Mouse (Mus musculus) forebrain, embryonic 13.5 days (tissue): ENCODE data around the gene Tril. TPM values are rescaled to one million over a fixed set of nuclear protein-coding genes. Genes with fewer than 3 reads are reported as not detected.

ENCODE experiments used
- ATAC-seq: fragments of 200-750 bp; cut with Nextera tagmentation; 2 replicates; pipeline ENCODE4 v1.8.0; 2017
- H3K27ac ChIP-seq: fragments of 300-500 bp; sonication (generic); 2 replicates; pipeline ENCODE4 v1.5.1; 2015; ENCODE audit warnings: inconsistent platforms, mild to moderate bottlenecking, moderate library complexity
- H3K27me3 ChIP-seq: fragments of 300-500 bp; sonication (generic); 2 replicates; pipeline ENCODE4 v1.6.1; 2015; ENCODE audit warnings: mild to moderate bottlenecking, inconsistent platforms
- H3K36me3 ChIP-seq: fragments of 300-500 bp; sonication (generic); 2 replicates; pipeline ENCODE4 v1.6.1; 2015; ENCODE audit warnings: mild to moderate bottlenecking, inconsistent platforms; ENCODE audit not compliant: poor library complexity, severe bottlenecking
- H3K4me1 ChIP-seq: fragments of 300-500 bp; sonication (generic); 2 replicates; pipeline ENCODE4 v1.6.1; 2015; ENCODE audit warnings: inconsistent platforms
- H3K4me2 ChIP-seq: fragments of 300-500 bp; sonication (generic); 2 replicates; pipeline ENCODE4 v1.6.1; 2015; ENCODE audit warnings: inconsistent platforms, mild to moderate bottlenecking, moderate library complexity
- H3K4me3 ChIP-seq: fragments of 300-500 bp; sonication (generic); 2 replicates; pipeline ENCODE4 v1.5.1; 2015; ENCODE audit warnings: mild to moderate bottlenecking, inconsistent platforms
- H3K9ac ChIP-seq: fragments of 300-500 bp; sonication (generic); 2 replicates; pipeline ENCODE4 v1.6.1; 2015; ENCODE audit warnings: mild to moderate bottlenecking, inconsistent platforms
- H3K9me3 ChIP-seq: fragments of 300-500 bp; sonication (generic); replicated peaks from 2 replicates; pipeline ENCODE4 v1.6.1; 2016; ENCODE audit warnings: inconsistent platforms
- WGBS: fragments of 180-500 bp; shearing (Covaris S2); methylation state at CpG from one replicate; pipeline ENCODE4 v1.1.7; 2015; 5-methylcytosine and 5-hydroxymethylcytosine counted together
- polyA plus RNA-seq: library from polyadenylated mRNA; unstranded; fragments of >200 nt; fragmentation: Nextera tagmentation; extraction: Ambion mirVana; gene quantifications from 2 replicates; pipeline ENCODE4 v1.2.1, GENCODE M21; 2015

The Tril gene
- polyA plus RNA-seq, 1 experiment from 2014 or later = 5.6 TPM

- Histone ChIP-seq H3K27ac (no peak overlapping the region), H3K9ac (no peak overlapping the region), H3K36me3 (no peaks in the 10 kb centered on the region), H3K9me3 (no peaks in the 10 kb centered on the region), H3K27me3 (no peaks in the 10 kb centered on the region; the same call in 1 of the 2 replicates), H3K4me3 (no peak overlapping the region), H3K4me1 (peaks cover 3% of the 10 kb centered on the region; the same call in 1 of the 2 replicates), H3K4me2 (no peak overlapping the region)
- ATAC-seq = no peak
- WGBS = 41% methylated on average over 7 of the region's 7 CpGs
Measured at GRCm38 (mm10) chr6:53779526-53779925, 41.1 kb downstream of the Tril start.

GRCm38 (mm10) chr6:53778424-53778955, 42.1 kb downstream of the Tril start:
- Histone ChIP-seq H3K9ac (no peak overlapping the region), H3K4me2 (no peak overlapping the region), H3K4me3 (no peak overlapping the region), H3K9me3 (no peaks in the 10 kb centered on the region), H3K36me3 (no peaks in the 10 kb centered on the region), H3K4me1 (peaks cover 3% of the 10 kb centered on the region; the same call in 1 of the 2 replicates), H3K27ac (no peak overlapping the region), H3K27me3 (no peaks in the 10 kb centered on the region)
- WGBS = 88% methylated on average over 8 of the region's 8 CpGs
- no peak for ATAC-seq

GRCm38 (mm10) chr6:53768275-53768674, 52.4 kb downstream of the Tril start:
- H3K4me1 ChIP-seq = no peaks in the 10 kb centered on the region
- ATAC-seq = no peak
- H3K9me3 ChIP-seq = no peaks in the 10 kb centered on the region
- no peak overlapping the region for H3K9ac ChIP-seq
- whole genome bisulfite sequencing = 84% methylated on average over 4 of the region's 4 CpGs
- no peak overlapping the region for H3K27ac ChIP-seq
- H3K27me3 ChIP-seq = no peaks in the 10 kb centered on the region
- H3K36me3 ChIP-seq = no peaks in the 10 kb centered on the region
- H3K4me3 ChIP-seq = no peak overlapping the region
- no peak overlapping the region for H3K4me2 ChIP-seq

GRCm38 (mm10) chr6:53766243-53766915, 54.3 kb downstream of the Tril start:
- no peaks in the 10 kb centered on the region for H3K27me3 ChIP-seq
- no peak for ATAC-seq
- H3K36me3 ChIP-seq = no peaks in the 10 kb centered on the region
- H3K27ac ChIP-seq = no peak overlapping the region
- no peak overlapping the region for H3K9ac ChIP-seq
- no peaks in the 10 kb centered on the region for H3K9me3 ChIP-seq
- WGBS = 72% methylated on average over 10 of the region's 10 CpGs
- no peaks in the 10 kb centered on the region for H3K4me1 ChIP-seq
- no peak overlapping the region for H3K4me2 ChIP-seq
- no peak overlapping the region for H3K4me3 ChIP-seq

GRCm38 (mm10) chr6:53765731-53766130, 54.9 kb downstream of the Tril start:
- Histone ChIP-seq H3K4me3 (no peak overlapping the region), H3K9ac (no peak overlapping the region), H3K4me2 (no peak overlapping the region), H3K27me3 (no peaks in the 10 kb centered on the region), H3K36me3 (no peaks in the 10 kb centered on the region), H3K27ac (no peak overlapping the region), H3K9me3 (no peaks in the 10 kb centered on the region), H3K4me1 (peaks cover 4% of the 10 kb centered on the region)
- no peak for ATAC-seq
- 72% methylated on average over 8 of the region's 8 CpGs for WGBS

Other genes starting within 250 kb of the Tril start
- gene Cpvl, start 157.8 kb upstream of the Tril start, polyA plus RNA-seq = 0.11 TPM in 1 of 2 replicates, not detected in the other
- gene Chn2, start 218.7 kb upstream of the Tril start, polyA plus RNA-seq = 31.9 and 35.2 TPM in 2 replicates